Mouse (Mus musculus) embryonic fibroblast, embryonic 13.5 days (primary cell): ENCODE measurements around the gene 1700023F06Rik.

Source experiments
- CTCF ChIP-seq: IDR thresholded peaks from 2 replicates; pipeline ENCODE4 v1.5.1; 2011; ENCODE audit warnings: mild to moderate bottlenecking, control low read depth, low read length, moderate library complexity, borderline replicate concordance; ENCODE audit not compliant: insufficient read depth
- POLR2A ChIP-seq: IDR thresholded peaks from 2 replicates; pipeline ENCODE4 v1.6.1; 2011; ENCODE audit warnings: low read depth, mild to moderate bottlenecking, control low read depth, low read length, moderate library complexity

- TF ChIP-seq CTCF (no peak), POLR2A (no peak)
Measured at GRCm38 (mm10) chr11:103218517-103218901, 10.2 kb upstream of the 1700023F06Rik start.
